In genomic region chr1:92879266-92879665, GRCm38 (mm10) we compare ENCODE assay signal across 13 mouse cellular contexts. TPM values are rescaled to one million over a fixed set of nuclear protein-coding genes. Genes with fewer than 3 reads are reported as not detected.
DNase-seq lines count a peak whose midpoint lies in the region; ATAC-seq and TF ChIP-seq lines count a peak whose summit lies in the region.
"Had no signal": no experiment of that assay in that cellular context is flagged by ENCODE, and none has a peak within 500 bp of the region (broad histone marks: within the 10 kb centered on the region; RNA-seq: fewer than 3 reads in every experiment).

No protein-coding gene starts in this region.

- no peaks in the 10 kb centered on the region for H3K4me1 ChIP-seq in lung, postnatal 0 days (ENCODE audit: insufficient read depth, low read depth, low read length)
- H3K4me1 ChIP-seq in kidney, embryonic 14.5 days (ENCODE audit: control insufficient read depth, insufficient read depth, low read length) = peaks cover 3% of the 10 kb centered on the region; the same call in 1 of the 2 replicates
- H3K4me1 ChIP-seq in intestine, embryonic 15.5 days (replicated peaks) = no peaks in the 10 kb centered on the region
- H3K4me1 ChIP-seq: embryonic facial prominence, embryonic 12.5 days; hindbrain, embryonic 15.5 days had no signal

- TF ChIP-seq CTCF in lung, postnatal 0 days (IDR thresholded peaks at IDR 0.05) = no peak

- peak; percentile 37 for ATAC-seq in lung, postnatal 0 days
- ATAC-seq in kidney, embryonic 14.5 days (ENCODE audit: low FRiP score, low TSS enrichment) = no peak
- no peak for ATAC-seq in intestine, embryonic 15.5 days

- no peak overlapping the region for H3K4me3 ChIP-seq in lung, postnatal 0 days (ENCODE audit: low read depth, low read length)
- H3K4me3 ChIP-seq in kidney, embryonic 14.5 days (ENCODE audit: low read length) = no peak overlapping the region
- no peak overlapping the region for H3K4me3 ChIP-seq in intestine, embryonic 15.5 days (replicated peaks)
- H3K4me3 ChIP-seq: embryonic facial prominence, embryonic 12.5 days; heart, embryonic 13.5 days; hindbrain, embryonic 15.5 days had no signal

- no peaks in the 10 kb centered on the region for H3K9me3 ChIP-seq in lung, postnatal 0 days (ENCODE audit: low read length)
- H3K9me3 ChIP-seq in kidney, embryonic 14.5 days (ENCODE audit: control insufficient read depth, low read length) = no peaks in the 10 kb centered on the region
- H3K9me3 ChIP-seq in intestine, embryonic 15.5 days = no peaks in the 10 kb centered on the region
- H3K9me3 ChIP-seq: embryonic facial prominence, embryonic 12.5 days; heart, embryonic 13.5 days; hindbrain, embryonic 15.5 days had no signal

- DNase-seq in lung, postnatal 0 days (ENCODE audit: low spot score) = no peak
- no peak for DNase-seq in lung, postnatal 36 days
- DNase-seq in cerebellum, adult 9-10 months = peak; percentile 98
- DNase-seq in layer of hippocampus, postnatal 10 days (ENCODE audit: low spot score in 2 of 2) = peak; percentile 40 to 46
- peak; percentile 51 to 74 for DNase-seq in right cerebral cortex, postnatal 36 days (ENCODE audit: low spot score in 2 of 2)
- DNase-seq in retina, postnatal 1 day = no peak

- TF ChIP-seq EP300 in lung, postnatal 0 days (IDR thresholded peaks at IDR 0.05) = no peak

- no peaks in the 10 kb centered on the region for H3K27me3 ChIP-seq in lung, postnatal 0 days (replicated peaks; ENCODE audit: insufficient read depth, low read length)
- H3K27me3 ChIP-seq in kidney, embryonic 14.5 days (ENCODE audit: control insufficient read depth, insufficient read depth, low read length) = 0 out of 2 replicates have a peak, but pooled peaks cover 2% of the 10 kb centered on the region
- no peaks in the 10 kb centered on the region for H3K27me3 ChIP-seq in intestine, embryonic 15.5 days (replicated peaks)
- H3K27me3 ChIP-seq: hindbrain, embryonic 15.5 days had no signal

- H3K27ac ChIP-seq in lung, postnatal 0 days (ENCODE audit: low read length) = no peak overlapping the region
- H3K27ac ChIP-seq in kidney, embryonic 14.5 days (ENCODE audit: low read depth, low read length) = no peak overlapping the region
- H3K27ac ChIP-seq in intestine, embryonic 15.5 days = no peak overlapping the region
- H3K27ac ChIP-seq: embryonic facial prominence, embryonic 12.5 days; heart, embryonic 13.5 days; hindbrain, embryonic 15.5 days; kidney, postnatal 0 days had no signal

- WGBS in lung, postnatal 0 days = 70% methylated on average over 12 of the region's 12 CpGs
- WGBS in kidney, embryonic 14.5 days = 89% methylated on average over 12 of the region's 12 CpGs
- WGBS in intestine, embryonic 15.5 days = 89% methylated on average over 12 of the region's 12 CpGs

- H3K4me2 ChIP-seq in lung, postnatal 0 days (replicated peaks; ENCODE audit: low read depth, low read length) = no peak overlapping the region
- H3K4me2 ChIP-seq in kidney, embryonic 14.5 days (replicated peaks; ENCODE audit: low read depth, low read length) = no peak overlapping the region
- H3K4me2 ChIP-seq in intestine, embryonic 15.5 days (replicated peaks) = no peak overlapping the region
- H3K4me2 ChIP-seq: embryonic facial prominence, embryonic 12.5 days; heart, embryonic 13.5 days; hindbrain, embryonic 15.5 days had no signal

- no peaks in the 10 kb centered on the region for H3K36me3 ChIP-seq in lung, postnatal 0 days (ENCODE audit: insufficient read depth, low read length)
- H3K36me3 ChIP-seq in kidney, embryonic 14.5 days (ENCODE audit: control insufficient read depth, insufficient read depth, low read length) = no peaks in the 10 kb centered on the region
- no peaks in the 10 kb centered on the region for H3K36me3 ChIP-seq in intestine, embryonic 15.5 days
- H3K36me3 ChIP-seq: embryonic facial prominence, embryonic 12.5 days; heart, embryonic 13.5 days; hindbrain, embryonic 15.5 days had no signal

- H3K9ac ChIP-seq in lung, postnatal 0 days (replicated peaks; ENCODE audit: low read depth) = no peak overlapping the region
- H3K9ac ChIP-seq in kidney, embryonic 14.5 days (ENCODE audit: low read depth, low read length) = no peak overlapping the region
- no peak overlapping the region for H3K9ac ChIP-seq in intestine, embryonic 15.5 days
- H3K9ac ChIP-seq: embryonic facial prominence, embryonic 12.5 days; heart, embryonic 13.5 days; hindbrain, embryonic 15.5 days had no signal

RNA-seq across cellular contexts. Expression of gene Ankmy1, which starts 23.4 kb away (rescaled TPM):
- polyA plus RNA-seq in lung, postnatal 0 days (2015; fragmentation: Nextera tagmentation; extraction: Ambion mirVana) = 0.50 and 0.57 TPM in 2 replicates
- total RNA-seq in layer of hippocampus, postnatal 10 days (2021) = under 1 TPM in 1 of 2 experiments, not detected in 1; 0.21 TPM
- polyA plus RNA-seq in kidney, embryonic 14.5 days (2014; fragmentation: Nextera tagmentation; extraction: Ambion mirVana) = 1.1 and 1.4 TPM in 2 replicates
- 0.16 and 0.34 TPM in 2 replicates for polyA plus RNA-seq in intestine, embryonic 15.5 days (2015; fragmentation: Nextera tagmentation; extraction: Ambion mirVana)
- polyA plus RNA-seq: liver, embryonic 16.5 days had no signal

RNA-seq across cellular contexts. Expression of gene Dusp28, which starts 27.5 kb away (rescaled TPM):
- polyA plus RNA-seq in lung, postnatal 0 days (2015; fragmentation: Nextera tagmentation; extraction: Ambion mirVana) = 16.3 and 18.3 TPM in 2 replicates
- total RNA-seq in layer of hippocampus, postnatal 10 days (2021) = 1 to 10 TPM; 8.3 to 9.6 TPM
- polyA plus RNA-seq in kidney, embryonic 14.5 days (2014; fragmentation: Nextera tagmentation; extraction: Ambion mirVana) = 12.5 and 13.7 TPM in 2 replicates
- 14.1 and 14.7 TPM in 2 replicates for polyA plus RNA-seq in intestine, embryonic 15.5 days (2015; fragmentation: Nextera tagmentation; extraction: Ambion mirVana)

RNA-seq across cellular contexts. Expression of gene Rnpepl1, which starts 31.3 kb away (rescaled TPM):
- 58.7 and 60.7 TPM in 2 replicates for polyA plus RNA-seq in lung, postnatal 0 days (2015; fragmentation: Nextera tagmentation; extraction: Ambion mirVana)
- 10 to 100 TPM; 41.7 to 53.5 TPM for total RNA-seq in layer of hippocampus, postnatal 10 days (2021)
- polyA plus RNA-seq in kidney, embryonic 14.5 days (2014; fragmentation: Nextera tagmentation; extraction: Ambion mirVana) = 27.4 and 36.3 TPM in 2 replicates
- polyA plus RNA-seq in intestine, embryonic 15.5 days (2015; fragmentation: Nextera tagmentation; extraction: Ambion mirVana) = 40.6 and 56.1 TPM in 2 replicates

RNA-seq across cellular contexts. Expression of gene Gpc1, which starts 47.8 kb away (rescaled TPM):
- polyA plus RNA-seq in lung, postnatal 0 days (2015; fragmentation: Nextera tagmentation; extraction: Ambion mirVana) = 11.0 and 12.5 TPM in 2 replicates
- total RNA-seq in layer of hippocampus, postnatal 10 days (2021) = 100 to 1,000 TPM; 157 to 166 TPM
- 46.1 and 55.6 TPM in 2 replicates for polyA plus RNA-seq in kidney, embryonic 14.5 days (2014; fragmentation: Nextera tagmentation; extraction: Ambion mirVana)
- 36.8 and 37.7 TPM in 2 replicates for polyA plus RNA-seq in intestine, embryonic 15.5 days (2015; fragmentation: Nextera tagmentation; extraction: Ambion mirVana)

RNA-seq across cellular contexts. Expression of gene Capn10, which starts 54.9 kb away (rescaled TPM):
- polyA plus RNA-seq in lung, postnatal 0 days (2015; fragmentation: Nextera tagmentation; extraction: Ambion mirVana) = 16.3 and 16.6 TPM in 2 replicates
- total RNA-seq in layer of hippocampus, postnatal 10 days (2021) = 10 to 100 TPM; 50.7 to 55.1 TPM
- 24.9 and 28.7 TPM in 2 replicates for polyA plus RNA-seq in kidney, embryonic 14.5 days (2014; fragmentation: Nextera tagmentation; extraction: Ambion mirVana)
- polyA plus RNA-seq in intestine, embryonic 15.5 days (2015; fragmentation: Nextera tagmentation; extraction: Ambion mirVana) = 28.2 and 34.4 TPM in 2 replicates

Comparison
In these comparisons a context has a peak if more than half of its experiments do, and no peak if none do; other contexts are left out.
1. DNase-seq: peak in cerebellum, adult 9-10 months (single experiment), layer of hippocampus, postnatal 10 days (2 of 2) and right cerebral cortex, postnatal 36 days (2 of 2); none in lung, postnatal 0 days (single experiment), lung, postnatal 36 days (single experiment) and retina, postnatal 1 day (single experiment).